Mouse (Mus musculus): Measurements from ENCODE around the gene Angptl6. TPM values are rescaled to one million over a fixed set of nuclear protein-coding genes. Genes with fewer than 3 reads are reported as not detected.

Gene Angptl6
- total RNA-seq (2014; rRNA removed) (10.0 and 12.4 TPM in 2 replicates), polyA plus RNA-seq (2015; fragmentation: Nextera tagmentation; extraction: Ambion mirVana) (13.4 and 17.0 TPM in 2 replicates)

DNA sequence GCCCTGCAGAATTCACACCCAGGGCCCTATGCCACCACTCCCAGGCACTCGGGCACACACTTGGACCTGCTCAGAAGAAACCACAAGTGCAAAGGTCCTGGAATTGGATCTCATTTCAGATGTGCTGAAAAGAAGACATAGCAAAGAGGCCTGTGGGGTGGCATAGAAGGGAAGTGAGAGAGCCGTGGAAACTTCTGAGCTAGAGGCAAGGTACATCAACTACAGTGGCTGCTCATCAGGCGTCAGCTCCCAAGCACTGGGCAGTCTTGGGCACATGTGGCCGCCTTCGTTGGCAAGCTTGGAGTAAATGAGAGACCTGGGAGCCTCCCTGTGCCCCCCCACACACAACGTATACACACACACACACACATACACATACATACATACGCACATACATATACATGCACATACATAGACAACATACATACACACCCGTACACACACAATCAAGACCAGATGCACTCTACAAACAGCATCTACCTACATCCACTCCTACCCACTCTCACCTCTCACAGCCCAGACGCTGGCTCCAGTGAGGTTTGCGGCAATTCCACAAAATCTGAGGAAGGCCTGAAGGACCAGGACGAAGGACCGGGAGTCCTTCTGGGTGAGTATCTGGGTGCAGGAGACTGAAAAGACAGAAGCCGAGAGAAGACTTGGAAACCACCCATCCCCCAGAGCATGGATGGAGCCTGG, at the start of gene Angptl6:
Gene Angptl6 (minus strand): TSS at position 631 of the 696 bp plus-strand sequence.
- WGBS: 91% methylated on average over 13 of the region's 13 CpGs
- Histone ChIP-seq H3K4me3 (ENCODE audit: low read depth, low read length) (peak within 1 kb of the TSS; percentile 37), H3K9ac (replicated peaks; ENCODE audit: low read length, poor library complexity, severe bottlenecking) (peak within 1 kb of the TSS; percentile 67), H3K36me3 (ENCODE audit: insufficient read depth, low read length) (no peaks in the 10 kb centered on the region), H3K27ac (ENCODE audit: low read depth, low read length) (peak within 1 kb of the TSS; percentile 90), H3K4me2 (ENCODE audit: low read depth, low read length, poor library complexity, severe bottlenecking) (peak within 1 kb of the TSS; percentile 71), H3K9me3 (ENCODE audit: low read length) (no peaks in the 10 kb centered on the region), H3K4me1 (ENCODE audit: insufficient read depth, low read length) (no peaks in the 10 kb centered on the region), H3K27me3 (ENCODE audit: insufficient read depth, low read length) (no peaks in the 10 kb centered on the region)
- DNase-seq (ENCODE audit: low spot score) (no peak), ATAC-seq (ENCODE audit: low FRiP score) (no peak)
- TF ChIP-seq CTCF (IDR thresholded peaks at IDR 0.05): no peak

DNA sequence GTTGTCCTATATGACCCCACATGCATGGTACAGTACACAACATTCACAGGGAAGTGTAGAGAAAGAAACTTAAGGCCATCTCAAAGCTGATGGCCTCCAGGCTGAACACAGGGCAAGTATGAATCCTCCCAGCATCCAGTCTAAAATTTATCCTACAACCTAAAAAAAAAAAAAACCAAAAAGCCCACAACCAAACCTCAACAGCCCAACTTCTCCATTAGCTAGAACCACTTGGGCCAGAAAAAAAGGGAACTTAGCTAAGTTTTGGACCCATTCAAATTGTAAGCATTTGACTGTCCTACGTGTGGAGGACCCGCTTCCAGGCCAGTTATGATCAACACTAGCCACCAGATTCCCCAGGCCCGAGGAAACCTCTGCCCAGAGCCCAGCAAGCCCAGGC, 43.7 kb upstream of the Angptl6 start:
- Histone ChIP-seq H3K4me3 (ENCODE audit: low read depth, low read length) (no peak overlapping the region), H3K9me3 (ENCODE audit: low read length) (no peaks in the 10 kb centered on the region), H3K27ac (ENCODE audit: low read depth, low read length) (no peak overlapping the region), H3K36me3 (ENCODE audit: insufficient read depth, low read length) (peaks cover 94% of the 10 kb centered on the region), H3K4me1 (ENCODE audit: insufficient read depth, low read length) (no peaks in the 10 kb centered on the region), H3K4me2 (ENCODE audit: low read depth, low read length, poor library complexity, severe bottlenecking) (no peak overlapping the region), H3K9ac (replicated peaks; ENCODE audit: low read length, poor library complexity, severe bottlenecking) (no peak overlapping the region), H3K27me3 (ENCODE audit: insufficient read depth, low read length) (no peaks in the 10 kb centered on the region)
- DNase-seq (ENCODE audit: low spot score): no peak
- WGBS: 89% methylated on average over 3 of the region's 3 CpGs
- TF ChIP-seq CTCF (IDR thresholded peaks at IDR 0.05): no peak
- no peak for ATAC-seq (ENCODE audit: low FRiP score)

DNA sequence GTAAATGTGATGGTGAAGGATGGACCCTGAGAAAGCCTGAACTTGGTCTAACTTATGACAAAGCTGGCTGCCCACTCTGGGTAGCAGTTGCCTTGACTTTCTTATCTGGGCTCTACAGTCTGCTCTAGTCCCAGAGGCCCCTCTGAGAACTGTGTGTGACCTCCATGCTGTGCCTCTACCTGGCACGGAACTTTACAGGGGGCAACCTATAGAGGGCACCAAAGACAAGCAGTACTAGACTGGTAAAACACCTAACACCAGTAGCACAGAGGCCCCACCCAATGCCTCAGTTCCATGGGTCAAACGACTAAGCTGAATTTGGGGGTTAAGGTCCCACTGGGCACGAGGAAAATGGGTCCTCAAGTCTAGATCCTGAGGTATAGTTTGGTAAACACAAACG, 36.6 kb upstream of the Angptl6 start:
- Histone ChIP-seq H3K4me2 (ENCODE audit: low read depth, low read length, poor library complexity, severe bottlenecking) (no peak overlapping the region), H3K9ac (replicated peaks; ENCODE audit: low read length, poor library complexity, severe bottlenecking) (no peak overlapping the region), H3K9me3 (ENCODE audit: low read length) (no peaks in the 10 kb centered on the region), H3K4me3 (ENCODE audit: low read depth, low read length) (no peak overlapping the region), H3K36me3 (ENCODE audit: insufficient read depth, low read length) (peaks cover 97% of the 10 kb centered on the region), H3K27ac (ENCODE audit: low read depth, low read length) (no peak overlapping the region), H3K27me3 (ENCODE audit: insufficient read depth, low read length) (no peaks in the 10 kb centered on the region), H3K4me1 (ENCODE audit: insufficient read depth, low read length) (no peaks in the 10 kb centered on the region)
- DNase-seq (ENCODE audit: low spot score) (no peak), ATAC-seq (ENCODE audit: low FRiP score) (no peak)
- 94% methylated on average over 4 of the region's 4 CpGs for WGBS
- peak; percentile 39; the same call in 1 of the 2 replicates for TF ChIP-seq CTCF (IDR thresholded peaks at IDR 0.05)

DNA sequence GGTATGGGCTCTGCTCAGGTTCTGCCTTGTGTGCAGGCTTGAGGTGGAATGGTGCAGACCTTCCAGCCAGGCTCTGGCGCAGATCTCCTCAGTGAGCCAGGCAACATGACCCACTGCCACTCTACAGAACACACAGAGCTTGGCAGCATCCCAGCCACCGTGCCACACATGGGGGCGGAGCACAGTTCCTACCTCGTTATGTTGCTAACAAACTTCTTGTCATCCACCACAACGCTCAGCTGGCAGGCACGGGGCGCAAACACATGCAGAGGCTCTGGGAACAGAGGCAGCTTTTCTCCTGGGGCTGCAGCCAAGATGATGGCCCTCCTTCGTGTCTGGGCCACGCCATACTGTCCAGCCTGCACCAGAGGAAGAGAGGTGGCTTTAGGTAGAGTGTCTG, 30.4 kb upstream of the Angptl6 start:
- Histone ChIP-seq H3K9me3 (ENCODE audit: low read length) (no peaks in the 10 kb centered on the region), H3K4me1 (ENCODE audit: insufficient read depth, low read length) (no peaks in the 10 kb centered on the region), H3K36me3 (ENCODE audit: insufficient read depth, low read length) (peaks cover 97% of the 10 kb centered on the region), H3K27me3 (ENCODE audit: insufficient read depth, low read length) (no peaks in the 10 kb centered on the region), H3K27ac (ENCODE audit: low read depth, low read length) (no peak overlapping the region), H3K9ac (replicated peaks; ENCODE audit: low read length, poor library complexity, severe bottlenecking) (no peak overlapping the region), H3K4me3 (ENCODE audit: low read depth, low read length) (no peak overlapping the region), H3K4me2 (ENCODE audit: low read depth, low read length, poor library complexity, severe bottlenecking) (no peak overlapping the region)
- DNase-seq (ENCODE audit: low spot score) (no peak), ATAC-seq (ENCODE audit: low FRiP score) (no peak)
- no peak for TF ChIP-seq CTCF (IDR thresholded peaks at IDR 0.05)
- 95% methylated on average over 9 of the region's 9 CpGs for WGBS

DNA sequence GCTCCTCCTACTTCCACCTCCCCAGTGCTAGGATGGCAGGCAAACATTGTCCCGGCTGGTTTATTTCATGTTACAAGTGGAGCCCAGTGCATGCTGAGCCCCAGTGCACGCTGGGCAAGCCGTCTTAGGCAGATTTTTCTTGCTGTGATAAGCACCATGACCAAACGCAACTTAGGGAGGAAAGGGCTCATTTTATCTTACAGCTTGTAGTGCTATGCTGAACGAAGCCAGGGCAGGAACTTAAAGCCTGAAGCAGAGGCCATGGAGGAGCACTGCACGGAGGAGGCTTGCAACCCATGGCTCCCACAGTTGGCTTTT, 22.6 kb upstream of the Angptl6 start:
- no peak for TF ChIP-seq CTCF (IDR thresholded peaks at IDR 0.05)
- H3K4me1 ChIP-seq (ENCODE audit: insufficient read depth, low read length): peaks cover 3% of the 10 kb centered on the region
- DNase-seq (ENCODE audit: low spot score) (no peak), ATAC-seq (ENCODE audit: low FRiP score) (no peak)
- H3K9me3 ChIP-seq (ENCODE audit: low read length): no peaks in the 10 kb centered on the region
- H3K36me3 ChIP-seq (ENCODE audit: insufficient read depth, low read length): peaks cover 21% of the 10 kb centered on the region
- H3K9ac ChIP-seq (replicated peaks; ENCODE audit: low read length, poor library complexity, severe bottlenecking): 0 out of 2 replicates have a peak overlapping the region, but pooled peaks have one; percentile 13
- H3K27me3 ChIP-seq (ENCODE audit: insufficient read depth, low read length): no peaks in the 10 kb centered on the region
- H3K27ac ChIP-seq (ENCODE audit: low read depth, low read length): no peak overlapping the region
- WGBS: 25% methylated on average over 6 of the region's 6 CpGs
- H3K4me2 ChIP-seq (ENCODE audit: low read depth, low read length, poor library complexity, severe bottlenecking): no peak overlapping the region
- H3K4me3 ChIP-seq (ENCODE audit: low read depth, low read length): no peak overlapping the region

DNA sequence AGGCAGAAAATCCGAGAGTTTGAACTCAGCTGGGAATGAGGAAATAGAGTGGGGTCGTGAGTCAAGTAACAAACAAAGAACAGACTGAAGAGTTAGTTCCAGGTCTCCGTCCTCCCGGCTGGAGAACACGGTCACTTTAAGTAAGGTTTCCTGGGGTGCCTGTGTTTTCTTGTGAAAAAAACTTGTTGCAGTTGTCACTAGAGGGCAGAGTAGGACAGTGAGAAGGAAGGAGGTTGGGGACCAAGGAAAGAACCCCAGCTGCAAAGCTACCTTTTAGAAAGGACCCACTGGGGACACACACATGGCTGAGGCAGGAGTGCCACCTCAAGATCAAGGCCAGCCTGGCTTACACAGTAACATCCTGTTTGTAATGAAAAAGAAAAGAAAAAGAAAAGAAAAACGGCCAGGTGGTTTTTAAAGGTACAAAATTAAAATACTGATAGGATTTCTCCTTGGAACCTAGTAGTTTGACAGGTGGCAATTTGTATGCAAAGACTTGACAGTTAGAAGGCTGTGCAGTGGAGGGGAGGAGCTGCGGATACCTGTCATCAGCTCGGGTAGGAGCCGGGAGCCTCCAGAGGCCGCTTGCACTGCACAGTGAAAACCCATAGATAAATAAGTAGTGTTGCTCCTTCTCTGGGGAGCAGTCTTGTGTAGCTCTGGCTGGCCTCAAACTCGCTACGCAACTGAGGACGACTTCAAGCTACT, 22.1 kb upstream of the Angptl6 start:
- no peak overlapping the region for H3K4me3 ChIP-seq (ENCODE audit: low read depth, low read length)
- no peak for ATAC-seq (ENCODE audit: low FRiP score)
- no peak overlapping the region for H3K4me2 ChIP-seq (ENCODE audit: low read depth, low read length, poor library complexity, severe bottlenecking)
- DNase-seq (ENCODE audit: low spot score): peak; percentile 51
- peaks cover 4% of the 10 kb centered on the region for H3K4me1 ChIP-seq (ENCODE audit: insufficient read depth, low read length)
- no peaks in the 10 kb centered on the region for H3K9me3 ChIP-seq (ENCODE audit: low read length)
- H3K9ac ChIP-seq (replicated peaks; ENCODE audit: low read length, poor library complexity, severe bottlenecking): 0 out of 2 replicates have a peak overlapping the region, but pooled peaks have one; percentile 13
- H3K36me3 ChIP-seq (ENCODE audit: insufficient read depth, low read length): peaks cover 17% of the 10 kb centered on the region
- no peaks in the 10 kb centered on the region for H3K27me3 ChIP-seq (ENCODE audit: insufficient read depth, low read length)
- 13% methylated on average over 13 of the region's 13 CpGs for WGBS
- no peak overlapping the region for H3K27ac ChIP-seq (ENCODE audit: low read depth, low read length)
- TF ChIP-seq CTCF (IDR thresholded peaks at IDR 0.05): peak; percentile 75
